Mouse (Mus musculus): Measurements from ENCODE around the gene Srxn1. TPM values are rescaled to one million over a fixed set of nuclear protein-coding genes. Genes with fewer than 3 reads are reported as not detected.
A peak's percentile ranks its signal among the peaks of the same experiment; 100 is the strongest.

Gene Srxn1
- polyA plus RNA-seq, 1 experiment, result 342 TPM

- DNase-seq (ENCODE audit: low read depth, low spot score), result no peak
- 83% methylated on average over 5 of the region's 5 CpGs for WGBS
Measured at GRCm38 (mm10) chr2:152087111-152087510, 18.2 kb upstream of the Srxn1 start.

GRCm38 (mm10) chr2:152089078-152089477 is 16.2 kb upstream of the Srxn1 start:
- peak; percentile 21 for DNase-seq (ENCODE audit: low read depth, low spot score)
- WGBS, result 4% methylated on average over 4 of the region's 4 CpGs

GRCm38 (mm10) chr2:152089581-152089980 is 15.7 kb upstream of the Srxn1 start:
- 69% methylated on average over 5 of the region's 5 CpGs for WGBS

GRCm38 (mm10) chr2:152090486-152090885 is 14.8 kb upstream of the Srxn1 start:
- no peak for DNase-seq (ENCODE audit: low read depth, low spot score)
- WGBS, result 79% methylated on average over 5 of the region's 5 CpGs

More at GRCm38 (mm10) chr2:152089581-152089980, 15.7 kb upstream of the Srxn1 start:
- no peak for DNase-seq (ENCODE audit: low read depth, low spot score)

GRCm38 (mm10) chr2:152091342-152092056 is 13.8 kb upstream of the Srxn1 start:
- DNase-seq (ENCODE audit: low read depth, low spot score), result no peak
- WGBS, result 23% methylated on average over 12 of the region's 12 CpGs

GRCm38 (mm10) chr2:152092927-152093326 is 12.4 kb upstream of the Srxn1 start:
- WGBS, result 5% methylated on average over 45 of the region's 45 CpGs
- DNase-seq (ENCODE audit: low read depth, low spot score), result no peak

- WGBS, result 2% methylated on average over 60 of the region's 60 CpGs
- no peak for DNase-seq (ENCODE audit: low read depth, low spot score)
Measured at GRCm38 (mm10) chr2:152093356-152093792, 11.9 kb upstream of the Srxn1 start.

- 15% methylated on average over 29 of the region's 29 CpGs for WGBS
- DNase-seq (ENCODE audit: low read depth, low spot score), result no peak
Measured at GRCm38 (mm10) chr2:152094856-152095545, 10.3 kb upstream of the Srxn1 start.

GRCm38 (mm10) chr2:152096922-152097321 is 8.4 kb upstream of the Srxn1 start:
- 70% methylated on average over 2 of the region's 2 CpGs for WGBS
- DNase-seq (ENCODE audit: low read depth, low spot score), result no peak

GRCm38 (mm10) chr2:152097916-152098315 is 7.4 kb upstream of the Srxn1 start:
- DNase-seq (ENCODE audit: low read depth, low spot score), result no peak
- 58% methylated on average over 11 of the region's 11 CpGs for WGBS

- no peak for DNase-seq (ENCODE audit: low read depth, low spot score)
- 40% methylated on average over 3 of the region's 3 CpGs for WGBS
Measured at GRCm38 (mm10) chr2:152099538-152099937, 5.8 kb upstream of the Srxn1 start.

- 48% methylated on average over 13 of the region's 13 CpGs for WGBS
- DNase-seq (ENCODE audit: low read depth, low spot score), result no peak
Measured at GRCm38 (mm10) chr2:152101761-152102160, 3.6 kb upstream of the Srxn1 start.

GRCm38 (mm10) chr2:152102369-152102768 is 2.9 kb upstream of the Srxn1 start:
- DNase-seq (ENCODE audit: low read depth, low spot score), result no peak
- 67% methylated on average over 6 of the region's 6 CpGs for WGBS

- 6% methylated on average over 17 of the region's 17 CpGs for WGBS
- DNase-seq (ENCODE audit: low read depth, low spot score), result peak; percentile 21
Measured at GRCm38 (mm10) chr2:152104711-152105317, 502 bp upstream of the Srxn1 start.

- WGBS, result 61% methylated on average over 3 of the region's 3 CpGs
- DNase-seq (ENCODE audit: low read depth, low spot score), result peak; percentile 24
Measured at GRCm38 (mm10) chr2:152106225-152106595, 894 bp downstream of the Srxn1 start.

- 97% methylated on average over 10 of the region's 10 CpGs for WGBS
Measured at GRCm38 (mm10) chr2:152106597-152106996, 1.3 kb downstream of the Srxn1 start.

GRCm38 (mm10) chr2:152108702-152109101 is 3.4 kb downstream of the Srxn1 start:
- WGBS, result 76% methylated on average over 7 of the region's 7 CpGs
- DNase-seq (ENCODE audit: low read depth, low spot score), result no peak

More at GRCm38 (mm10) chr2:152106597-152106996, 1.3 kb downstream of the Srxn1 start:
- DNase-seq (ENCODE audit: low read depth, low spot score), result no peak

GRCm38 (mm10) chr2:152109386-152109785 is 4.1 kb downstream of the Srxn1 start:
- DNase-seq (ENCODE audit: low read depth, low spot score), result peak; percentile 36
- 43% methylated on average over 5 of the region's 5 CpGs for WGBS

GRCm38 (mm10) chr2:152111311-152111710 is 6.0 kb downstream of the Srxn1 start:
- 63% methylated on average over 2 of the region's 2 CpGs for WGBS
- no peak for DNase-seq (ENCODE audit: low read depth, low spot score)

- DNase-seq (ENCODE audit: low read depth, low spot score), result peak; percentile 67
- WGBS, result 11% methylated on average over 7 of the region's 7 CpGs
Measured at GRCm38 (mm10) chr2:152111920-152112319, 6.6 kb downstream of the Srxn1 start.

- WGBS, result 87% methylated on average over 5 of the region's 5 CpGs
- DNase-seq (ENCODE audit: low read depth, low spot score), result no peak
Measured at GRCm38 (mm10) chr2:152112490-152112889, 7.2 kb downstream of the Srxn1 start.
